Mouse (Mus musculus) liver, adult 2 months (tissue): ENCODE measurements around the gene Rasgrp2.

Experiments
- CTCF ChIP-seq: fragments of 200-500 bp; IDR thresholded peaks from 2 replicates; pipeline ENCODE4 v1.5.1; 2011; ENCODE audit warnings: low read depth, low read length, control low read depth
- POLR2A ChIP-seq: fragments of 200-500 bp; IDR thresholded peaks from 2 replicates; pipeline ENCODE4 v1.6.1; 2011; ENCODE audit warnings: low read length, control low read depth; ENCODE audit not compliant: insufficient read depth; ENCODE audit errors: extremely low read depth

- TF ChIP-seq POLR2A, result no peak
- TF ChIP-seq CTCF, result no peak
Measured at GRCm38 (mm10) chr19:6351431-6352106, 47.6 kb upstream of the Rasgrp2 start.
